Comparison of ENCODE assay signal across 8 mouse cellular contexts in the genomic region with DNA sequence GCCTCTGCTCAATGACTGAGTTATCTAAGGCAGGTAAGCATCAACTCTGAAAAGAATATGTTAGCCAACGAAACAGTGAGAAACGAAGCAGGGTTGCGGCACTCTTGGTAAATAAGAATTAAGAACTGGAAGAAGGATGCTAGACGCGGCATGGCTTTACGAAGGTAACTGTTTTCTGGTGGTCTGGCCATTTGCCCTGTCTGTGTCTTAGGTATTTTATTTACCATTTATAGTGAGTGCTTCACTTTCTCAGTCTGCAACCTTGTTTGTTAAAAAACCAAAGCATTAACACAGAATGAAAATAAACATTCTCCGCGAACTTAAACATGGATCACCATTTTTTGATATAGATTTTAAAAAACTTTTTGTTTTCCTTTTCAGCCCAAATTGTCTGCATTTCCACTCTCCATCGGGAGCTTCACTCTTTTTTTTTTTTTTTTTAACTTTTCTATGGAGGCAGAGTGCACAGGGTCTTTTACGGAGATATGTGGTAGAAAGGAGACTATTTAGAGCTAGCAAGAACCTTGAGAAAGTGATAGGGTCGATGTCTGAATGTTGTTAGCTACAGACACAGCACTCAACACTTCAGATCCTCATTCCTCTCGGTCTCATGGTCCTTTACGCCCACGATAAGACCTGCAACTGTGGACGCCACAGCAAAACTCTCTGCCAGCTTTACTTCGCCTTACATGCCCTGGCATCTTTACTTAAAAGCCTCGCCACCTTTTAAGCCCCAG. TPM values are rescaled to one million over a fixed set of nuclear protein-coding genes. Genes with fewer than 3 reads are reported as not detected.
DNase-seq lines count a peak whose midpoint lies in the region; ATAC-seq and TF ChIP-seq lines count a peak whose summit lies in the region.

No protein-coding gene starts in this region.

- H3K9me3 ChIP-seq in embryonic facial prominence, embryonic 13.5 days: no peaks in the 10 kb centered on the region
- H3K9me3 ChIP-seq in intestine, embryonic 15.5 days: no peaks in the 10 kb centered on the region
- H3K9me3 ChIP-seq in neural tube, embryonic 14.5 days (ENCODE audit: control insufficient read depth, low read length): no peaks in the 10 kb centered on the region

- 27% methylated on average over 17 of the region's 17 CpGs for WGBS in liver, adult 2 months
- WGBS in embryonic facial prominence, embryonic 13.5 days: 31% methylated on average over 17 of the region's 17 CpGs
- WGBS in intestine, embryonic 15.5 days: 30% methylated on average over 17 of the region's 17 CpGs
- 30% methylated on average over 17 of the region's 17 CpGs for WGBS in neural tube, embryonic 14.5 days

- H3K4me1 ChIP-seq in liver, adult 2 months (ENCODE audit: control insufficient read depth, insufficient read depth, low read length): peaks cover 5% of the 10 kb centered on the region; the same call in 1 of the 2 replicates
- H3K4me1 ChIP-seq in embryonic facial prominence, embryonic 13.5 days: peaks cover 7% of the 10 kb centered on the region; the same call in 1 of the 2 replicates
- H3K4me1 ChIP-seq in intestine, embryonic 15.5 days (replicated peaks): no peaks in the 10 kb centered on the region
- H3K4me1 ChIP-seq in neural tube, embryonic 14.5 days (ENCODE audit: control insufficient read depth, insufficient read depth, low read length): peaks cover 13% of the 10 kb centered on the region

- peak overlapping the region; percentile 94 for H3K4me3 ChIP-seq in liver, adult 2 months (ENCODE audit: insufficient read depth, low read depth, low read length)
- H3K4me3 ChIP-seq in embryonic facial prominence, embryonic 13.5 days: peak overlapping the region; percentile 88
- H3K4me3 ChIP-seq in intestine, embryonic 15.5 days (replicated peaks): peak overlapping the region; percentile 67
- H3K4me3 ChIP-seq in neural tube, embryonic 14.5 days (ENCODE audit: low read depth, low read length): peak overlapping the region; percentile 92

- no peak for TF ChIP-seq CTCF in liver, adult 2 months (IDR thresholded peaks at IDR 0.05; ENCODE audit: low read depth, low read length)

- H3K27me3 ChIP-seq in liver, adult 2 months (ENCODE audit: control insufficient read depth, insufficient read depth, low read length): no peaks in the 10 kb centered on the region
- H3K27me3 ChIP-seq in embryonic facial prominence, embryonic 13.5 days: no peaks in the 10 kb centered on the region
- no peaks in the 10 kb centered on the region for H3K27me3 ChIP-seq in intestine, embryonic 15.5 days (replicated peaks)
- H3K27me3 ChIP-seq in neural tube, embryonic 14.5 days (ENCODE audit: control insufficient read depth, insufficient read depth, low read length): no peaks in the 10 kb centered on the region

- DNase-seq in liver, adult 2 months (ENCODE audit: extremely low read depth, low read depth, low spot score): no peak
- no peak for DNase-seq in liver
- no peak for DNase-seq in left cerebral cortex, adult 8-10 months (ENCODE audit: low spot score in 2 of 2)
- DNase-seq in adrenal gland, postnatal 10 days: no peak
- DNase-seq in thymus, postnatal 25 days: no peak

- no peak for TF ChIP-seq POLR2A in liver, adult 2 months (IDR thresholded peaks at IDR 0.05; ENCODE audit: extremely low read depth, insufficient read depth, low read length)

- peak overlapping the region; percentile 88 for H3K9ac ChIP-seq in liver, adult 2 months (ENCODE audit: low read depth, low read length)
- peak overlapping the region; percentile 94 for H3K9ac ChIP-seq in embryonic facial prominence, embryonic 13.5 days
- H3K9ac ChIP-seq in intestine, embryonic 15.5 days: peak overlapping the region; percentile 82
- H3K9ac ChIP-seq in neural tube, embryonic 14.5 days (replicated peaks; ENCODE audit: low read depth, low read length): peak overlapping the region; percentile 92

- peak overlapping the region; percentile 78 for H3K4me2 ChIP-seq in embryonic facial prominence, embryonic 13.5 days
- H3K4me2 ChIP-seq in intestine, embryonic 15.5 days (replicated peaks): peak overlapping the region; percentile 60
- peak overlapping the region; percentile 85 for H3K4me2 ChIP-seq in neural tube, embryonic 14.5 days (ENCODE audit: low read depth, low read length)

- no peaks in the 10 kb centered on the region for H3K36me3 ChIP-seq in liver, adult 2 months (ENCODE audit: control insufficient read depth, insufficient read depth, low read length)
- H3K36me3 ChIP-seq in embryonic facial prominence, embryonic 13.5 days: no peaks in the 10 kb centered on the region
- no peaks in the 10 kb centered on the region for H3K36me3 ChIP-seq in intestine, embryonic 15.5 days
- H3K36me3 ChIP-seq in neural tube, embryonic 14.5 days (ENCODE audit: control insufficient read depth, insufficient read depth, low read length): no peaks in the 10 kb centered on the region

- peaks cover 7% of the 10 kb centered on the region; the same call in 1 of the 2 replicates for H3K79me2 ChIP-seq in liver, adult 2 months (ENCODE audit: control insufficient read depth, insufficient read depth, low read length)

- no peak for ATAC-seq in embryonic facial prominence, embryonic 13.5 days (ENCODE audit: insufficient number of reproducible peaks, insufficient read depth, low FRiP score, low TSS enrichment, low read depth)
- ATAC-seq in intestine, embryonic 15.5 days: peak; percentile 75; the same call in 1 of the 2 replicates
- ATAC-seq in neural tube, embryonic 14.5 days (ENCODE audit: low read depth): peak; percentile 67; the same call in 1 of the 2 replicates

- H3K27ac ChIP-seq in liver, adult 2 months (replicated peaks; ENCODE audit: insufficient read depth, low read depth, low read length): peak overlapping the region; percentile 87
- H3K27ac ChIP-seq in embryonic facial prominence, embryonic 13.5 days: peak overlapping the region; percentile 62
- H3K27ac ChIP-seq in intestine, embryonic 15.5 days: 0 out of 2 replicates have a peak overlapping the region, but pooled peaks have one; percentile 48
- H3K27ac ChIP-seq in neural tube, embryonic 14.5 days (ENCODE audit: low read depth, low read length): peak overlapping the region; percentile 85

RNA-seq across cellular contexts. Expression of gene Emc7, which starts 0.5 kb away (rescaled TPM):
- 19.9 and 21.9 TPM in 2 replicates for total RNA-seq in liver, adult 2 months (2014; rRNA removed)
- polyA plus RNA-seq in liver, adult 2 months (2012; rRNA removed): 8.0 and 9.6 TPM in 2 replicates
- polyA plus RNA-seq in embryonic facial prominence, embryonic 13.5 days (2015; fragmentation: Nextera tagmentation; extraction: Ambion mirVana): 14.9 and 15.8 TPM in 2 replicates
- 19.6 and 20.6 TPM in 2 replicates for polyA plus RNA-seq in intestine, embryonic 15.5 days (2015; fragmentation: Nextera tagmentation; extraction: Ambion mirVana)
- polyA plus RNA-seq in neural tube, embryonic 14.5 days (2014; fragmentation: Nextera tagmentation; extraction: Ambion mirVana): 23.3 and 23.8 TPM in 2 replicates
- total RNA-seq in left cerebral cortex, adult 8-10 months (2022): 10 to 100 TPM; 48.2 to 52.6 (median 50.1) TPM
- 10 to 100 TPM; 23.8 to 27.3 TPM for total RNA-seq in adrenal gland, postnatal 10 days (2021)

RNA-seq across cellular contexts. Expression of gene Chrm5, which starts 26.3 kb away (rescaled TPM):
- not detected in 2 replicates for total RNA-seq in liver, adult 2 months (2014; rRNA removed)
- polyA plus RNA-seq in liver, adult 2 months (2012; rRNA removed): not detected in 2 replicates
- polyA plus RNA-seq in embryonic facial prominence, embryonic 13.5 days (2015; fragmentation: Nextera tagmentation; extraction: Ambion mirVana): not detected in 2 replicates
- polyA plus RNA-seq in intestine, embryonic 15.5 days (2015; fragmentation: Nextera tagmentation; extraction: Ambion mirVana): 0.09 TPM in 1 of 2 replicates, not detected in the other
- 0.88 and 1.5 TPM in 2 replicates for polyA plus RNA-seq in neural tube, embryonic 14.5 days (2014; fragmentation: Nextera tagmentation; extraction: Ambion mirVana)
- total RNA-seq in left cerebral cortex, adult 8-10 months (2022): 1 to 10 TPM in 3 of 4 experiments, under 1 TPM in 1; 0.97 to 2.4 (median 1.7) TPM
- total RNA-seq in adrenal gland, postnatal 10 days (2021): not detected

RNA-seq across cellular contexts. Expression of gene Aven, which starts 38.5 kb away (rescaled TPM):
- 8.9 and 16.2 TPM in 2 replicates for total RNA-seq in liver, adult 2 months (2014; rRNA removed)
- polyA plus RNA-seq in liver, adult 2 months (2012; rRNA removed): 4.5 and 4.6 TPM in 2 replicates
- polyA plus RNA-seq in embryonic facial prominence, embryonic 13.5 days (2015; fragmentation: Nextera tagmentation; extraction: Ambion mirVana): 5.3 and 6.5 TPM in 2 replicates
- 8.4 and 11.9 TPM in 2 replicates for polyA plus RNA-seq in intestine, embryonic 15.5 days (2015; fragmentation: Nextera tagmentation; extraction: Ambion mirVana)
- 3.0 and 3.3 TPM in 2 replicates for polyA plus RNA-seq in neural tube, embryonic 14.5 days (2014; fragmentation: Nextera tagmentation; extraction: Ambion mirVana)
- 10 to 100 TPM; 10.1 to 14.8 (median 13.1) TPM for total RNA-seq in left cerebral cortex, adult 8-10 months (2022)
- 10 to 100 TPM; 12.2 to 15.1 TPM for total RNA-seq in adrenal gland, postnatal 10 days (2021)
